Mouse (Mus musculus) subcutaneous adipose tissue, adult 2 months (tissue): ENCODE measurements around the gene Olfr894. TPM values are rescaled to one million over a fixed set of nuclear protein-coding genes. Genes with fewer than 3 reads are reported as not detected.

Experiments
- polyA plus RNA-seq: library from polyadenylated mRNA; depleted of rRNA; stranded (reverse); fragments of >200 nt; gene quantifications from 2 replicates; pipeline ENCODE4 v1.2.3, GENCODE M21; 2012; ENCODE audit warnings: low replicate concordance; rRNA removed

Olfr894 gene
- not detected in 2 replicates for polyA plus RNA-seq

DNA sequence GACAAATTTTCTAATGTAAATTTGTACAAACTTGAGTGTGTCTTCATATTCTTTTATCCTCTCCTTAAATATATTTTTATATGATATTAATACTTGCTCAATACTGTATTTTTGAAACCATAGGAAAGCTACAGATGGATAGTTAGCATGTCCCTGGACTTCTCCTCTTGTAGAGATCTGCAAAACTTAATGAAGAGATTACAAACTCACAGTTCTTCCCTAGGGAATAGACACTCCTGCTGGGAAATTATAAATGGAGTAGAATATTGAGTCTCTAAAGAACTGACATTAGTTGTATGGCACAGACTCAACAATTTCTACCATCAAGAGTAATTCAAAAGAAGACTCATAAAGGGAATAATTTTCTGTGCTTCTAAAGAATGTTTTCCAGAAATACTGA lies at the start of gene Olfr894:
TSS of gene Olfr894 (plus strand) at position 301 of the 400 bp plus-strand sequence.

DNA sequence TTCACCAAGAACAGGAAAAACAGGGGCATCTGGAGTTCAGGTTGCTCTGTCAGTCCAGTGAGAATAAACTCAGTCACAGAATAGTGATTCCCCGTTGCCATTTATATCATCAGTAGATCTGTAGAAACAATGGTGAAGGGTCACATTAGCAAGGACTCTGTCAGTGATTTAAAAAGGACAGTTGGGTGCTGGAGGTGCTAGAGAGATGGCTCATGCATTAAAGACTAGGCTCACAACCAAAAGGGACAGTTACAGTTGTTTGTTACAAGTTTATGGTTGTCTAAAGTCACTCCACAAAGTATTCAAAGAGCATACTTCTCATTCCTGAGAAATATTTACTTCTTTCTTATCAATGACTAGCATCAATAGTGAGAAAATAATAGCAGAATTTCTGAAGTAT lies 37.1 kb upstream of the Olfr894 start, which contains the start of gene Olfr891:
TSS of gene Olfr891 (minus strand) at position 101 of the 400 bp plus-strand sequence.

DNA sequence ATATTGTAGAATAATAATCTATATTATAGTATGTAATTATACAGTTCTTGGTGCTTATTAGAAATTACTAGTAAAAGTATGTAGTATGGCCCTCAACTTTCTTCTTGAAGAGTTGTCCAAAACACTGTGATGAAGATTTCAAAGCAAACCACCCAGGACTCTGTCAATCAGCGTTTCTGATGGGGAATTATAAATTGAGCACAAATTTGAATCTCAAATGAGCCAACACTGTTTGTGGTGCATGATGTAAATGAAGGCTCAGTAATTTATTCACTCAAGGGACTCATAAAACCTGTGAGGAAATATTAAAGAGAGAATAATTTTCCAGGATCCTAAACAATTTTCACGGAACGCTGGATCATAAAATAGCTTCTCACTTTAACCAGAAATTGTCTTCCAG lies 9.8 kb upstream of the Olfr894 start, which contains the start of gene Olfr893:
TSS of gene Olfr893 (plus strand) at position 301 of the 400 bp plus-strand sequence.

DNA sequence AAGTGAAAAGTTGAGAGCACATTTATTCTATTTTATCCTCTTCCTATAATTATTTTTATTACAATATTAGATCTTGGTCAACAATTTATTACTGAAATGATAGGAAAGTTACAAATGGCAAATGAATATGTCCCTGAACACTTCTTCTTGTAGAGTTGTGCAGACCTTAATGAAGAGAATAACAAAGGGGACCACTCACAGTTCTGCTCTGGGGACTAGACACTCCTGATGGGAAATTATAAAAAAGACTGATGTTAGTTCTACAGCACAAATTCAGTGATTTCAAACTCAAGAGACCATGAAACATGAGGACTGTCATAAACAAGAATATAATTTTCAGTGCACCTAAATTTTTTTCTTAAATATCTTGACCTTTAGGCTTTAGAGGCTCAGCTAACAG lies 34.6 kb downstream of the Olfr894 start, which contains the start of gene Olfr143:
TSS of gene Olfr143 (plus strand) at position 301 of the 400 bp plus-strand sequence.

DNA sequence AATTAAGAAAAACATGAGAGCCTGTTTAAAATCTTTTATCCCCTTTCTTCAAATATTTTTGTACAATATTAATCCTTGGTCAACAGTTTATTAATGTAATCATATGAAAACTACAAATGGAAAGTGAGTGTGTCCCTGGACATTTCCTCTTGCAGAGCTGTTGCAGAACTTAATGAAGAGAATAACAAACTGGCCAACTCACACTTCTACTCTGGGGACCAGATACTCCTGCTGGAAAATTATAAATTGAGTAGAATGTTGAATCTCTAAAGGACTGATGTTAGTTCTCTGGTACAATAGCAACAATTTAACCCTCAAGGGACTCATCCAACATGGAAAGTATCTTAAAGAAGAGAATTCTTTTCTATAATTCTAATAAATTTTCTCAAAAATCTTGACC lies 49.7 kb downstream of the Olfr894 start, which contains the start of gene Olfr895:
TSS of gene Olfr895 (plus strand) at position 301 of the 400 bp plus-strand sequence.

Other genes with a start within 250 kb of the Olfr894 start
- not detected in 2 replicates for gene Olfr881, start 226.2 kb upstream of the Olfr894 start, polyA plus RNA-seq
- gene Olfr883, start 192.2 kb upstream of the Olfr894 start, polyA plus RNA-seq = not detected in 2 replicates
- gene Olfr884, start 171.5 kb upstream of the Olfr894 start, polyA plus RNA-seq = not detected in 2 replicates
- not detected in 2 replicates for gene Olfr885, start 156.7 kb upstream of the Olfr894 start, polyA plus RNA-seq
- not detected in 2 replicates for gene Olfr887, start 134.0 kb upstream of the Olfr894 start, polyA plus RNA-seq
- not detected in 2 replicates for gene Olfr888, start 109.9 kb upstream of the Olfr894 start, polyA plus RNA-seq
- gene Olfr889, start 102.9 kb upstream of the Olfr894 start, polyA plus RNA-seq = not detected in 2 replicates
- not detected in 2 replicates for gene Olfr890, start 75.5 kb upstream of the Olfr894 start, polyA plus RNA-seq
- not detected in 2 replicates for gene Olfr891, start 37.2 kb upstream of the Olfr894 start, polyA plus RNA-seq
- not detected in 2 replicates for gene Olfr893, start 9.7 kb upstream of the Olfr894 start, polyA plus RNA-seq
- not detected in 2 replicates for gene Olfr143, start 34.7 kb downstream of the Olfr894 start, polyA plus RNA-seq
- gene Olfr895, start 49.8 kb downstream of the Olfr894 start, polyA plus RNA-seq = not detected in 2 replicates
- gene Olfr896-ps1, start 73.1 kb downstream of the Olfr894 start, polyA plus RNA-seq = not detected in 2 replicates
- gene Olfr25, start 111.0 kb downstream of the Olfr894 start, polyA plus RNA-seq = not detected in 2 replicates
- gene Olfr898, start 130.4 kb downstream of the Olfr894 start, polyA plus RNA-seq = not detected in 2 replicates
- not detected in 2 replicates for gene Olfr250, start 148.8 kb downstream of the Olfr894 start, polyA plus RNA-seq
- not detected in 2 replicates for gene Olfr251, start 159.0 kb downstream of the Olfr894 start, polyA plus RNA-seq
- not detected in 2 replicates for gene Olfr147, start 183.6 kb downstream of the Olfr894 start, polyA plus RNA-seq
- not detected in 2 replicates for gene Olfr901, start 211.4 kb downstream of the Olfr894 start, polyA plus RNA-seq
- gene Olfr902, start 229.6 kb downstream of the Olfr894 start, polyA plus RNA-seq = not detected in 2 replicates
- gene Olfr904, start 245.1 kb downstream of the Olfr894 start, polyA plus RNA-seq = not detected in 2 replicates